Mouse (Mus musculus): ENCODE measurements around the gene Litaf. TPM values are rescaled to one million over a fixed set of nuclear protein-coding genes. Genes with fewer than 3 reads are reported as not detected.

The Litaf gene
- total and polyA plus RNA-seq, 3 experiments, result 25.7 to 50.1 TPM; not detected in 1

DNA sequence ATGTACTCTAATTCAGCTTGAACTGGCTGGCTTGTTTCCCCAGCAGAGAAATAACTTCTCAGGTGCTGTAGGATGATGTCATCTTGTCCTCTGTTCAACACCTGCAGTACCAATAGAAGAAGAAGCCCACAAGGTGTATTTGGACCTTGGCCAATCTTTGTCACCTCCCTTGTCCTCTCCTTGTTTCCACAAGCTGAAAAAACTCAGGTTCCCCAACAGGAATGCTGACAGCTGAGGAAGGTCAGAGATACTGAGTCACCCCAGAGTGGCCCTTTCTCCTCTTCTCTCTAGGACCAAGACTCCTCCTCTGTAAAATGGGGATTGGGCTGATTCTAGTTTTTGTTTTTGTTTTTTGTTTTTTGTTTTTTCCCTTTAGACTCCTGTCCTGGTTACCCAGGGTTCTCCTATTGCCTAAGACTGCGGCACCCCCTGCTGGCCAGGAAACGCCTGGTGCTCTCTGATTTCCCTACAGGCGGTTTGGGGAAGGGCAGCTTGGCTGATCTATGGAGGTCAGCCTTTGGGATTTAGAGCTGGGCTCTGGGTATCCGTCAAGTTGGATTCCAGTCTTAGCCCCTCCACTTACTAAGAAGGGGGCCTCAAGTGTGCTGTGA, 31.7 kb downstream of the Litaf start:
- H3K4me3 ChIP-seq (ENCODE audit: control insufficient read depth in 1 of 2, insufficient read depth in 1 of 2, low read depth in 2 of 2, low read length in 2 of 2), result peak overlapping the region in 1 of 2 experiments; percentile 54; a peak in 1 of 4 replicates
- H3K27me3 ChIP-seq (ENCODE audit: control insufficient read depth in 1 of 2, insufficient read depth in 2 of 2, low read length in 2 of 2), result no peaks in the 10 kb centered on the region; a peak in 1 of 4 replicates
- no peaks in the 10 kb centered on the region for H3K36me3 ChIP-seq (ENCODE audit: control insufficient read depth in 1 of 2, insufficient read depth in 2 of 2, low read length in 2 of 2)
- no peaks in the 10 kb centered on the region for H3K79me2 ChIP-seq (ENCODE audit: control insufficient read depth, insufficient read depth, low read length, poor library complexity)
- no peaks in the 10 kb centered on the region for H3K9me3 ChIP-seq (replicated peaks; ENCODE audit: insufficient read depth, low read length)
- DNase-seq (ENCODE audit: low read depth, low spot score), result peak; percentile 88
- H3K27ac ChIP-seq (ENCODE audit: control insufficient read depth, low read depth, low read length), result no peak overlapping the region
- no peak for TF ChIP-seq POLR2AphosphoS2 (IDR thresholded peaks at IDR 0.05; ENCODE audit: low read length)
- TF ChIP-seq EP300 (IDR thresholded peaks at IDR 0.05; ENCODE audit: low read depth in 1 of 2, low read length in 2 of 2), result no peak
- TF ChIP-seq POLR2A (IDR thresholded peaks at IDR 0.05; ENCODE audit: control insufficient read depth in 1 of 2, insufficient read depth in 1 of 2, low read depth in 1 of 2, low read length in 2 of 2, poor library complexity in 1 of 2), result no peak
- TF ChIP-seq GABPA (IDR thresholded peaks at IDR 0.05; ENCODE audit: low read depth, low read length), result no peak
- TF ChIP-seq KAT2A (conservative IDR thresholded peaks at IDR 0.05; ENCODE audit: low read depth, low read length), result no peak
- no peak for TF ChIP-seq MAZ (IDR thresholded peaks at IDR 0.05; ENCODE audit: low read depth, low read length)
- peak in 2 of 3 experiments; percentile 90 to 99; a peak in 4 of 6 replicates for TF ChIP-seq CTCF (IDR thresholded peaks at IDR 0.05 in 2 of 3, conservative IDR thresholded peaks at IDR 0.05 in 1 of 3; ENCODE audit: control insufficient read depth in 1 of 3, insufficient read depth in 1 of 3, low read depth in 2 of 3, low read length in 3 of 3, poor library complexity in 1 of 3, severe bottlenecking in 1 of 3)
- no peak for TF ChIP-seq JUND (IDR thresholded peaks at IDR 0.05; ENCODE audit: low read depth, low read length)
- TF ChIP-seq SIN3A (IDR thresholded peaks at IDR 0.05; ENCODE audit: low read length), result peak; percentile 57; the same call in 1 of the 2 replicates
- peak; percentile 98 for TF ChIP-seq SMC3 (IDR thresholded peaks at IDR 0.05; ENCODE audit: low read depth, low read length)
- no peak for TF ChIP-seq TAL1 (IDR thresholded peaks at IDR 0.05; ENCODE audit: low read length)
- no peak for TF ChIP-seq E2F4 (IDR thresholded peaks at IDR 0.05; ENCODE audit: borderline replicate concordance, low read depth, low read length)
- TF ChIP-seq MYC (IDR thresholded peaks at IDR 0.05; ENCODE audit: low read depth, low read length), result no peak
- no peak for TF ChIP-seq GATA1 (IDR thresholded peaks at IDR 0.05; ENCODE audit: low read depth, low read length)
- no peak for TF ChIP-seq USF2 (IDR thresholded peaks at IDR 0.05; ENCODE audit: borderline replicate concordance in 1 of 2, insufficient read depth in 1 of 2, low read depth in 1 of 2, low read length in 2 of 2)
- TF ChIP-seq ZC3H11A (IDR thresholded peaks at IDR 0.05; ENCODE audit: low read depth, low read length), result peak; percentile 98
- TF ChIP-seq CHD2 (IDR thresholded peaks at IDR 0.05; ENCODE audit: low read length), result no peak
- no peak for TF ChIP-seq POLR2AphosphoS5 (IDR thresholded peaks at IDR 0.05; ENCODE audit: borderline replicate concordance, low read depth, low read length)
- TF ChIP-seq RAD21 (IDR thresholded peaks at IDR 0.05; ENCODE audit: low read depth, low read length), result peak; percentile 98
- TF ChIP-seq ZNF384 (IDR thresholded peaks at IDR 0.05; ENCODE audit: low read depth, low read length), result peak; percentile 58; the same call in 1 of the 2 replicates
- H3K9ac ChIP-seq (ENCODE audit: control insufficient read depth, low read depth, low read length, poor library complexity, severe bottlenecking), result no peak overlapping the region
- H3K4me1 ChIP-seq (ENCODE audit: control insufficient read depth in 1 of 2, insufficient read depth in 2 of 2, low read length in 2 of 2), result no peaks in the 10 kb centered on the region; a peak in 1 of 4 replicates

DNA sequence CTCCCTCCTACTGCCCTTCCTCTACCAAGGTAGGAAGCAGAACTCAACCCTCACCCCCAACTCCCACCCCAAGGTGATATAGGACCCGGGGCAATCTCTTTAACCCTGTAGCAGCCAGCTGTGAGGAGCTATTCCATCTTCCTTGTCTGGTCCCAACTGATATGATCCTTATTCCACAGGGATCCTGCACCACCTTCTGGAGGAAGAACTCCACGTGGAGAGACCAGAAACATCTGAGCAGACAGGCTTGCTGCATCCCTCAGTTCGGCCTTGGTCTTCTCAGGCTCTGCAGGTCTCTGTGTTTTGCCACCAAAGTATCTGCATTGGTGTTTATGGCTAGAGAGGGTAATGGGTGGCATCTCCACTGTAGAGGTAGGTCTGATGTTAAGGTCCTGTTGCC, 34.6 kb downstream of the Litaf start:
- no peak for DNase-seq (ENCODE audit: low read depth, low spot score)
- Histone ChIP-seq H3K27me3 (ENCODE audit: control insufficient read depth in 1 of 2, insufficient read depth in 2 of 2, low read length in 2 of 2) (no peaks in the 10 kb centered on the region), H3K79me2 (ENCODE audit: control insufficient read depth, insufficient read depth, low read length, poor library complexity) (no peaks in the 10 kb centered on the region), H3K4me3 (ENCODE audit: control insufficient read depth in 1 of 2, insufficient read depth in 1 of 2, low read depth in 2 of 2, low read length in 2 of 2) (no peak overlapping the region), H3K9ac (ENCODE audit: control insufficient read depth, low read depth, low read length, poor library complexity, severe bottlenecking) (no peak overlapping the region), H3K4me1 (ENCODE audit: control insufficient read depth in 1 of 2, insufficient read depth in 2 of 2, low read length in 2 of 2) (no peaks in the 10 kb centered on the region; a peak in 1 of 4 replicates), H3K9me3 (replicated peaks; ENCODE audit: insufficient read depth, low read length) (no peaks in the 10 kb centered on the region), H3K27ac (ENCODE audit: control insufficient read depth, low read depth, low read length) (no peak overlapping the region), H3K36me3 (ENCODE audit: control insufficient read depth in 1 of 2, insufficient read depth in 2 of 2, low read length in 2 of 2) (no peaks in the 10 kb centered on the region)
- TF ChIP-seq TCF12 (IDR thresholded peaks at IDR 0.05; ENCODE audit: low read depth, low read length) (no peak), MYB (IDR thresholded peaks at IDR 0.05; ENCODE audit: low read depth, low read length) (no peak), NRF1 (IDR thresholded peaks at IDR 0.05; ENCODE audit: insufficient read depth, low read depth, low read length, poor library complexity, severe bottlenecking) (no peak), RCOR1 (IDR thresholded peaks at IDR 0.05; ENCODE audit: low read depth, low read length) (no peak), ZC3H11A (IDR thresholded peaks at IDR 0.05; ENCODE audit: low read depth, low read length) (no peak), SMC3 (IDR thresholded peaks at IDR 0.05; ENCODE audit: low read depth, low read length) (no peak), MAFK (IDR thresholded peaks at IDR 0.05; ENCODE audit: borderline replicate concordance, low read depth, low read length) (no peak), EP300 (IDR thresholded peaks at IDR 0.05; ENCODE audit: low read depth in 1 of 2, low read length in 2 of 2) (no peak), CHD1 (IDR thresholded peaks at IDR 0.05; ENCODE audit: low read depth, low read length) (no peak), ZNF384 (IDR thresholded peaks at IDR 0.05; ENCODE audit: low read depth, low read length) (no peak), TAL1 (IDR thresholded peaks at IDR 0.05; ENCODE audit: low read length) (no peak), POLR2AphosphoS5 (IDR thresholded peaks at IDR 0.05; ENCODE audit: borderline replicate concordance, low read depth, low read length) (no peak), UBTF (IDR thresholded peaks at IDR 0.05; ENCODE audit: borderline replicate concordance, insufficient read depth, low read depth, low read length) (no peak), NELFE (IDR thresholded peaks at IDR 0.05; ENCODE audit: low read depth, low read length) (no peak), POLR2A (IDR thresholded peaks at IDR 0.05; ENCODE audit: control insufficient read depth in 1 of 2, insufficient read depth in 1 of 2, low read depth in 1 of 2, low read length in 2 of 2, poor library complexity in 1 of 2) (no peak)

Data from MEL (cell line).